Mouse (Mus musculus): ENCODE results near the gene Inpp4a.

The Inpp4a gene

GRCm38 (mm10) chr1:37323208-37323607, 23.5 kb downstream of the Inpp4a start:
- DNase-seq = no peak

GRCm38 (mm10) chr1:37324569-37324968, 24.9 kb downstream of the Inpp4a start:
- DNase-seq = no peak

GRCm38 (mm10) chr1:37327311-37327710, 27.6 kb downstream of the Inpp4a start:
- no peak for DNase-seq

GRCm38 (mm10) chr1:37329132-37329531, 29.5 kb downstream of the Inpp4a start:
- no peak for DNase-seq

GRCm38 (mm10) chr1:37329831-37330230, 30.2 kb downstream of the Inpp4a start:
- DNase-seq = no peak

GRCm38 (mm10) chr1:37332756-37333155, 33.1 kb downstream of the Inpp4a start:
- no peak for DNase-seq

- no peak for DNase-seq
These were observed 34.2 kb downstream of the Inpp4a start for GRCm38 (mm10) chr1:37333741-37334440.

- DNase-seq = no peak
These were observed 36.4 kb downstream of the Inpp4a start for GRCm38 (mm10) chr1:37336022-37336421.

- no peak for DNase-seq
These were observed 37.1 kb downstream of the Inpp4a start for GRCm38 (mm10) chr1:37336794-37337193.

GRCm38 (mm10) chr1:37337273-37337672, 37.6 kb downstream of the Inpp4a start:
- no peak for DNase-seq

- no peak for DNase-seq
These were observed 39.5 kb downstream of the Inpp4a start for GRCm38 (mm10) chr1:37339144-37339543.

- DNase-seq = no peak
These were observed 41.7 kb downstream of the Inpp4a start for GRCm38 (mm10) chr1:37341347-37341746.

GRCm38 (mm10) chr1:37341914-37342313, 42.2 kb downstream of the Inpp4a start:
- no peak for DNase-seq

- no peak for DNase-seq
These were observed 42.9 kb downstream of the Inpp4a start for GRCm38 (mm10) chr1:37342524-37342923.

- no peak for DNase-seq
These were observed 43.6 kb downstream of the Inpp4a start for GRCm38 (mm10) chr1:37343265-37343664.

- DNase-seq = no peak
These were observed 44.7 kb downstream of the Inpp4a start for GRCm38 (mm10) chr1:37344223-37344916.

GRCm38 (mm10) chr1:37347361-37348080, 47.9 kb downstream of the Inpp4a start:
- no peak for DNase-seq

GRCm38 (mm10) chr1:37350886-37351651, 51.4 kb downstream of the Inpp4a start:
- no peak for DNase-seq

GRCm38 (mm10) chr1:37351961-37352360, 52.3 kb downstream of the Inpp4a start:
- no peak for DNase-seq

GRCm38 (mm10) chr1:37353456-37353855, 53.8 kb downstream of the Inpp4a start:
- DNase-seq = no peak

- no peak for DNase-seq
These were observed 55.8 kb downstream of the Inpp4a start for GRCm38 (mm10) chr1:37355492-37355891.

GRCm38 (mm10) chr1:37356305-37356704, 56.6 kb downstream of the Inpp4a start:
- DNase-seq = no peak

- no peak for DNase-seq
These were observed 57.5 kb downstream of the Inpp4a start for GRCm38 (mm10) chr1:37357173-37357572.
